Mouse (Mus musculus) kidney, embryonic 15.5 days (tissue): Measurements from ENCODE around the gene Chst12. TPM values are rescaled to one million over a fixed set of nuclear protein-coding genes. Genes with fewer than 3 reads are reported as not detected.

ENCODE experiments used
- ATAC-seq: fragments of 200-750 bp; cut with Nextera tagmentation; replicated peaks from 2 replicates; pipeline ENCODE4 v1.8.0; 2017; ENCODE audit warnings: moderate TSS enrichment; ENCODE audit not compliant: low FRiP score
- H3K27ac ChIP-seq: fragments of 300-500 bp; sonication (generic); 2 replicates; pipeline ENCODE4 v1.5.1; 2015; ENCODE audit warnings: mild to moderate bottlenecking, inconsistent platforms
- H3K27me3 ChIP-seq: fragments of 300-500 bp; sonication (generic); 2 replicates; pipeline ENCODE4 v1.6.1; 2015; ENCODE audit warnings: inconsistent platforms
- H3K36me3 ChIP-seq: fragments of 300-500 bp; sonication (generic); 2 replicates; pipeline ENCODE4 v1.6.1; 2015; ENCODE audit warnings: inconsistent platforms
- H3K4me1 ChIP-seq: fragments of 300-500 bp; sonication (generic); 2 replicates; pipeline ENCODE4 v1.6.1; 2015; ENCODE audit warnings: inconsistent platforms
- H3K4me2 ChIP-seq: fragments of 300-500 bp; sonication (generic); 2 replicates; pipeline ENCODE4 v1.6.1; 2015; ENCODE audit warnings: moderate library complexity, mild to moderate bottlenecking, inconsistent platforms
- H3K4me3 ChIP-seq: fragments of 300-500 bp; sonication (generic); replicated peaks from 2 replicates; pipeline ENCODE4 v1.5.1; 2015; ENCODE audit warnings: mild to moderate bottlenecking, inconsistent platforms
- H3K9ac ChIP-seq: fragments of 300-500 bp; sonication (generic); 2 replicates; pipeline ENCODE4 v1.6.1; 2015; ENCODE audit warnings: mild to moderate bottlenecking, inconsistent platforms
- H3K9me3 ChIP-seq: fragments of 300-500 bp; sonication (generic); replicated peaks from 2 replicates; pipeline ENCODE4 v1.6.1; 2016; ENCODE audit warnings: inconsistent platforms
- WGBS: fragments of 180-500 bp; shearing (Covaris S2); methylation state at CpG from one replicate; pipeline ENCODE4 v1.1.7; 2015; ENCODE audit warnings: mixed read lengths; 5-methylcytosine and 5-hydroxymethylcytosine counted together
- polyA plus RNA-seq: library from polyadenylated mRNA; unstranded; fragments of >200 nt; fragmentation: Nextera tagmentation; extraction: Ambion mirVana; gene quantifications from 2 replicates; pipeline ENCODE4 v1.2.1, GENCODE M21; 2015

Gene Chst12
- polyA plus RNA-seq, 1 experiment from 2014 or later, result 22.4 TPM

DNA sequence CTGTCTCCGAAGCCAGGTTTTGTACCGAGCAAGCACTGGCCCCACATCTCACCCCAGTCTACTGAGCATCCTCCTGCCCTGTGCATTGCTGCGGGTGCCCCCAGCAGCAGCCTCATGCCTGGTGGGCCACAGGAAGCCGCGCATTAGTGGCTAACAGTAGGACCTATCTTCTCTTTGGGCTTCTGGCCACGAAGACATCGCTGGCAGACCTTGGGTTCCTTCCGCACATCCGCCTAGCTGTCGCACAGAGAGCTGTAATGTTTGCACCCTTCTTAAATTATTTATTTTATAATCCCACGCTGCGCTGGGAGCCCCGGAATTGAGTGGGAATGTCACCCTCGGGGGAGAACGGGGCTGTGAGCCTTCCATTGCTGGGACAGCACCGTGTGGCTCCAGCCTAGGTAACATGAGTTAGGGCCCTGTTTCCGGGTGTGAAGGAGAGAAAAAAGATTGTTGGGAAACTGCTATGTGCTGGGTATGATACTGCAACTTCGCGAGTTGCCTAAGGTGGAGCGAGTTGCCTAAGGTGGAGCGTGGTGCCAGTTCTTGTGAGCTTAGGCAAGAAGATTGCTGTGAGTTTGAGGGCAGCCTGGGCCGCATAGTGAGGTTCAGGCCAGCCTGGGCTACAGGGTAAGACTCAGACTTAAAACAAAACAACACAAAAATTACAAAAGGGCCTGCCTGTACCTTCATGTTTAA is 895 bp downstream of the Chst12 start:
- peak overlapping the region; percentile 64 for H3K4me3 ChIP-seq
- no peaks in the 10 kb centered on the region for H3K9me3 ChIP-seq
- WGBS, result 31% methylated on average over 22 of the region's 22 CpGs
- H3K27me3 ChIP-seq, result no peaks in the 10 kb centered on the region
- no peaks in the 10 kb centered on the region for H3K36me3 ChIP-seq
- peak overlapping the region; percentile 69 for H3K9ac ChIP-seq
- peak; percentile 1; the same call in 1 of the 2 replicates for ATAC-seq
- H3K4me1 ChIP-seq, result peaks cover 83% of the 10 kb centered on the region
- H3K27ac ChIP-seq, result peak overlapping the region; percentile 71
- peak overlapping the region; percentile 88 for H3K4me2 ChIP-seq

DNA sequence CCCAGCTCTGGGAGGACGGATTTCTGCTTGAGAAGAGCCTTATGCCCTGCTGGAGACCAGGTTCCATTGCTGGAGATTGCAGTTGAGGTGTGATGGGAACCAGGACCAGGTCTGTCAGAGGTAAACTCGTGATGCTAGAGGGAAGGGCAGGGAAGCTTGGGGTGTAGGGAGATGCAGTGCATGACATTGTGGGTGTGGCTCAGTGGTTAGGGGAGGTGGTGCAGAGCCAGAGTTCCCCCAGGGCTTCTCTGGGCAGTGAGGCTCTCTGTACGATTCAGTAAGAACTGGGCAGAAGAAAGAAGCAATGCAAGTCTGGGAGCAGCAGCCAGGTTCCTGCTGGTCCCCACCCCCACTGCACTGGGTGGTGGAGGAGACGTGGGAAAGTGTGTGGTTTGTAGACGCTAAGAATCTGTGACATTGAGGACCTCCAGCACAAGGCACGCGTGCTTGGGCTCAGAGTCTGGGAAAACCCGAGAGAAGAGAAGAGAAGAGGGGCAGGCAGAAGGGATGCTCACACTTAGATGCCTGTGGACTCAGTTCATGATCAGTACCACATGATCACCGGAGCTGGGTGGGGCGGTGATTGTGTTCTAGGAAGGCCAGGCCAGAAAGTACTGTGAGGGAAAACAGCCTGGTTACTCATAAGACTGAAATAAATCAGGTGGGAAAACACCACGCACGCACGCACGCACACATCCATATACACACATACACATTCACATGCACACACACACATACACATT is 2.3 kb downstream of the Chst12 start:
- 79% methylated on average over 14 of the region's 14 CpGs for WGBS
- no peak overlapping the region for H3K4me3 ChIP-seq

DNA sequence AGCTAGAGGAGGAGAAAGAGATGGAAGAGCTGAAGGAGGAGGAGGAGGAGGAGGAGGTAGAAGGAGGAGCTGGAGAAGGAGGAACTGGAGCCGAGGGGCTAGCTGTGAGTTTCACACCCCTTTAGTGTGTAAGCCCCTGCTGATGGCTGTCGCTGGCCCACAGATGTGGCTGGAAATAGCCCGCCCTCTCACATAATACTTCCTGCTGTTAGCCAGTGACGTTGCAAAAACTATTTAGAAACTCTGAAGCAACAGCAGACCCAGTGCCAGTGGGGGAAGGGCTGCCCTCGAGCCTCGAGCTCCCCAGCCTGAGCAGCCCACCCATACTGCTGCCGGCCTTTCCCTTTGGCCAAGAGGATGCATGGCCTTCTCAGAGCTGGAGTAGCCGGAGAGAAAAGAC is 3.3 kb downstream of the Chst12 start:
- Histone ChIP-seq H3K4me2 (peak overlapping the region; percentile 6; the same call in 1 of the 2 replicates), H3K9ac (peak overlapping the region; percentile 15; the same call in 1 of the 2 replicates), H3K27ac (peak overlapping the region; percentile 48; the same call in 1 of the 2 replicates), H3K36me3 (no peaks in the 10 kb centered on the region), H3K4me3 (no peak overlapping the region), H3K27me3 (no peaks in the 10 kb centered on the region), H3K4me1 (peaks cover 62% of the 10 kb centered on the region), H3K9me3 (no peaks in the 10 kb centered on the region)
- 28% methylated on average over 8 of the region's 8 CpGs for WGBS
- no peak for ATAC-seq

More for the DNA sequence above, 2.3 kb downstream of the Chst12 start:
- H3K27me3 ChIP-seq, result no peaks in the 10 kb centered on the region
- 0 out of 2 replicates have a peak overlapping the region, but pooled peaks have one; percentile 10 for H3K27ac ChIP-seq
- H3K4me2 ChIP-seq, result 0 out of 2 replicates have a peak overlapping the region, but pooled peaks have one; percentile 2
- no peaks in the 10 kb centered on the region for H3K9me3 ChIP-seq
- no peak for ATAC-seq
- H3K4me1 ChIP-seq, result peaks cover 70% of the 10 kb centered on the region
- H3K36me3 ChIP-seq, result no peaks in the 10 kb centered on the region
- no peak overlapping the region for H3K9ac ChIP-seq

DNA sequence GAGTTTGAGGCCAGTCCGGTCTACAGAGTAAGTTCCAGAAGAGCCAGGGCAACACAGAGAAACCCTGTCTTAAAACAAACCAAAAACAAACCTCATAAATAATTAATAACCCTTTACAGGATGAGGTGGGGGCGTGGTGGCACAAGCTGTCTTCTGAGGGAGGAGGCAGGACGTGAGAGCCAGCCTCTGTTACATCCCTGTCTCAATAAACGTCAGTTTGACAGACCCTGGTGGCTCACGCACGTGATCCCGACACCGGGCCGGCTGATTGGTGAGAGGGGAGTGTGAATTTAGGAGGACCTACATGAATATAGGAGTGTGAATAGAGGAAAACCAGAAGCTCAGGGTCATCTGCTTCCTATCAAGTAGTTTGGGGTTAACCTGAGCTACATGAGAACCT is 3.9 kb downstream of the Chst12 start:
- no peaks in the 10 kb centered on the region for H3K27me3 ChIP-seq
- 0 out of 2 replicates have a peak overlapping the region, but pooled peaks have one; percentile 48 for H3K27ac ChIP-seq
- peak overlapping the region; percentile 15; the same call in 1 of the 2 replicates for H3K9ac ChIP-seq
- no peak for ATAC-seq
- peaks cover 66% of the 10 kb centered on the region for H3K4me1 ChIP-seq
- no peaks in the 10 kb centered on the region for H3K36me3 ChIP-seq
- H3K4me3 ChIP-seq, result no peak overlapping the region
- no peaks in the 10 kb centered on the region for H3K9me3 ChIP-seq
- WGBS, result 52% methylated on average over 9 of the region's 9 CpGs
- peak overlapping the region; percentile 6; the same call in 1 of the 2 replicates for H3K4me2 ChIP-seq

DNA sequence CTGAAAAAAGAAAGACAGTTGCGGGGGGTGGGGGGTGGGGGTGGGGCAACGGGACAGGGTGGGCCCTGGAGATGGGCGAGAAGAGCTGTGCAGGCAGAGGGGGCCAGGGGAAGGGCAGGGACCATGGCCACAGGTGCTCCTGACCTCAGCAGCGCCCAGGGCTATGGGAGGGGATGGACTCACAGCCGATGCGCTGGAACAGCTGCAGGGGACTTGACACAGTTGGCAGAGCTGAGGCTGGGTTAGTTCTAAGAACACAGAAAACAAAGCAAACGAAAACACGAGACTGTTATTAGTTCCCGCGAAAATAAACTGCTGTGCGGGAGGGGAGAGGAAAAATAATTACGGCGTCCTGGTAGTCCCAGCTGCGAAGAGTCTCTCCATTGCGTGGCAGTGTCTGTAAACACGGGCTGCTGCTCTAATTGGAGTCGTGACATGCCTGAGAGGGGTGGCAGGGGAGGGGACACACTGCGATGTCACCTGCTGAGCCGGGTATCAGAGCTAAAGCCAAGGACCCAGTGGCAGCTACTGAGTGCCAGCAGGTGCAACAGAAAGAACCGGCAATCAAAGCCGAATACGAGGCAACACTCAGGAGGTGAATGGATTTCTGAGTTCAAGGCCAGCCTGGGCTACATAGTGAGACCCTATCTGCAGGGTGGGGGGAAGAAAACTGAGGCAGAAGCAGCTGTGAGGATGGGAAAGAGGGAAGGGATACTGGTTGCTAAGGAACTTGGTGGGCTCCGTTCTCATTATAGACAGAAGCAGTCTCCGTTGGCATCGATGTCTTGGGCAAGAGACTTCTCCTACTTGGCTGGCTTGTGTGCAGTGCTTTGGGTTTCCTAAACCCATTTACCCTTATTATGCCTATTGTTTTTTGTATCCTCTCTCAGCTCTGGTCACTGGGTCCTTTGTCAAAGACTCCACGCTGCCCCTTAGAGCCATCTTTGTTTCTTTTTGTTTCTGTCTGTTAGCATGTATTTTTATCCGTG is 5.0 kb downstream of the Chst12 start:
- Histone ChIP-seq H3K4me3 (no peak overlapping the region), H3K4me1 (peaks cover 68% of the 10 kb centered on the region), H3K27ac (no peak overlapping the region), H3K27me3 (no peaks in the 10 kb centered on the region), H3K9me3 (no peaks in the 10 kb centered on the region), H3K9ac (no peak overlapping the region), H3K36me3 (no peaks in the 10 kb centered on the region), H3K4me2 (peak overlapping the region; percentile 32)
- ATAC-seq, result no peak
- WGBS, result 40% methylated on average over 27 of the region's 27 CpGs

DNA sequence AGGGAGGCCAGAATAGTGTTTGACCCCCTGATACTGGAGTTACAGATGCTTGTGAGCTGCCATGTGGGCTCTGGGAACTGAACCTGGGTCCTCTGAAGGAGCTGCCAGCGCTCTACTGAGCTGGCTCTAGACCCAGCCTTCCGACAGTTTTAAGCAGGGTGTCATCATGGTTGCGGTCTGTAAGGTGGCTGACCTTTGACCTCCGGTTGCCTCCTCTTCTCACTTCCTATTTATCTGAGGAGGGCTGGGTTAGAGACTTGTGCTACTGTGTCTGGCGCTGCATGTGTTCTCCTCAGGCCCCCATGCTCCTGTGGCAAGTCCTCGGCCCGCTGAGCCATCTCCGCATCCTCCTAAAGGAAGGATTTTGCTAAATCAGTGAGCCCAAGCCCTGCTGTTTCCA is 8.6 kb downstream of the Chst12 start:
- WGBS, result 66% methylated on average over 8 of the region's 8 CpGs
- no peak overlapping the region for H3K27ac ChIP-seq
- ATAC-seq, result no peak

DNA sequence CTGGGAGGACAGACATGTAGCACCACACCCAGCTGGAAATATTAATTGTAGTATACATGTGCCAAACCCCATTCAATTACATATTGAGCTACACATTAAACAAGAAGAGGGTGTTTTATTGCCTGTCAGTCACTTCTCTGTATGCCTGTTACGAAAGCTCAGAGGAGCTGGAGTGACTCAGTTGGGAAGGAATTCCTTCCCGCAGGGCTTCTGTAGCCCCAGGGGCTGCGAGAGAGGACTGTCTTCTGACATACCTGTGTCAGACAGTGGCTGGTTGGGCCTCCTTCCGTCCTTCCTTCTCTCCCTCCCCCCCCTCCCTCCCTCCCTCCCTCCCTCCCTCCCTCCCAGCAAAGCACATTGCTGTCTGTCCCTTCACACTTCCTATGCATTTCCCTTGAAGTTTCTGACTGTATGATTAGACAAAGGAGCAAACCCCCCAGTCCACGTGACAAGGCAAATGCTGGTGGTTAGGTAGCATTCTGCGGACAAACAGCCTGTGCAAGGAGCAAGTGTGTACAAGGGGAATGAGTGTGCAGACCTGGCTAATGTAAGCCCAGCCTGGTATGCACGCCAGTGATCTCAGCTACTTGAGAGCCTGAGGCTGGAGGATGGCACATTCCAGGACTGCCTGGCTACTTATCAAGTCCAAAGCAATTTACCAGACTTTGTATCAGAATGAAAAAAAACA is 9.6 kb downstream of the Chst12 start:
- Histone ChIP-seq H3K27ac (no peak overlapping the region), H3K4me2 (no peak overlapping the region), H3K9ac (no peak overlapping the region), H3K36me3 (no peaks in the 10 kb centered on the region), H3K9me3 (no peaks in the 10 kb centered on the region), H3K27me3 (no peaks in the 10 kb centered on the region), H3K4me3 (no peak overlapping the region), H3K4me1 (peaks cover 48% of the 10 kb centered on the region)
- WGBS, result 51% methylated on average over 7 of the region's 7 CpGs
- ATAC-seq, result no peak

More for the DNA sequence above, 8.6 kb downstream of the Chst12 start:
- Histone ChIP-seq H3K27me3 (no peaks in the 10 kb centered on the region), H3K9me3 (no peaks in the 10 kb centered on the region), H3K4me3 (no peak overlapping the region), H3K9ac (no peak overlapping the region), H3K4me2 (no peak overlapping the region), H3K4me1 (peaks cover 57% of the 10 kb centered on the region), H3K36me3 (no peaks in the 10 kb centered on the region)

DNA sequence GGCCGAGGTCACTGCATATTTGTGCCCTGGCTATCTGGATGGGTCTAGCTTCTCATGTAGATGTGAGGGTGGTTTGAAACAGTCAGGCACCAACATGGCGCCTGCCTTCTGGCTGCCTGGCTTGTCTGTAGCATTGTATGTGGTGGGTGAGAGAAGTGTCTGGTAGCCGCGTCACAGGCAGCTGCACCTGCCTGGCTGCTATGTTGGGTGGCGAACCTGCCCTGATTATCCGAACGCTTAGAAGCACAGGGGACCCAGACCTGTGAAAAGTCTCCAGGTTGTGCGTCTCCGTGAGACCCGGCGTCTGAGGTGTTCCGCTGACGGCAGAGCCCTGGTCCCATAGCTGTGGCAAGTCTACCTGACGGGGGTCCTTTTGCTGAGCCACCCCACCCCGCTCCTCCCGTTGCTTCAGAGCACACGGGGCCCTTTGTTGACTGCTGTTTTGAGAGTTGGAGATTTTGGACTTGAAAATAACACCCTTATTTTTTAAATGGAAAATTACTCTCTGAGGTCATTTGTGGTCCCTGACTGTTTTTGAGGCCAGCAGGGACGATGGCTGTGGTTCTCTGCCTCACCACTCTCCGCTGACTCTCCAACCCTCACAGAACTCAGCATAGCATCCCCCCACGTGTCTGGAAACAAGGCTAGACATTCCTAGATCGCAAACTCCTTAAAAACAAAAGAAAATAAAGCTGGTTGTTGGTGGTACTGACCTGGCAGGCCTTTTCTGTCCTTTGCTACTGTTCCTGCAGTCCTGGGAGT is 12.0 kb downstream of the Chst12 start:
- WGBS, result 75% methylated on average over 21 of the region's 21 CpGs

DNA sequence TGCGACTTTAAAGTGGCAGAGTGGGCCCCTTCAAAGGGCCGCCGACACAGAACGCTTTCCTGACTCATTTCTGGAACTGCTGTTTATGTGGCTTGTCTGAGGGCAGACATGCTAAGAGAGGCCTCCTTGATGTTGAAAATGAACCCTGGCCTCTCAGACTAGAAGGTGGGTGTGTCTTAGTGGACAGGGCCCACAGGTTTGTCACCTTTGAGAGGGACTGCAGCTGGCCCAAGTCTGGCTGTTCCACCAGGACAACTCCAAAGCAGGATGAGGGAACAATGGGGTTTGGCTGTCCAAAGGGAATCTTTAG is 12.5 kb downstream of the Chst12 start:
- H3K4me3 ChIP-seq, result no peak overlapping the region
- H3K4me2 ChIP-seq, result no peak overlapping the region
- ATAC-seq, result no peak
- no peaks in the 10 kb centered on the region for H3K27me3 ChIP-seq
- 41% methylated on average over 4 of the region's 4 CpGs for WGBS
- peaks cover 41% of the 10 kb centered on the region for H3K4me1 ChIP-seq
- peak overlapping the region; percentile 61 for H3K27ac ChIP-seq
- H3K9me3 ChIP-seq, result no peaks in the 10 kb centered on the region
- no peak overlapping the region for H3K9ac ChIP-seq
- 0 out of 2 replicates have a peak, but pooled peaks cover 4% of the 10 kb centered on the region for H3K36me3 ChIP-seq

More for the DNA sequence above, 12.0 kb downstream of the Chst12 start:
- no peak overlapping the region for H3K4me3 ChIP-seq
- ATAC-seq, result peak; percentile 30
- peak overlapping the region; percentile 61 for H3K27ac ChIP-seq
- H3K27me3 ChIP-seq, result no peaks in the 10 kb centered on the region
- no peak overlapping the region for H3K4me2 ChIP-seq
- H3K9ac ChIP-seq, result no peak overlapping the region
- H3K4me1 ChIP-seq, result peaks cover 41% of the 10 kb centered on the region
- H3K36me3 ChIP-seq, result no peaks in the 10 kb centered on the region
- H3K9me3 ChIP-seq, result no peaks in the 10 kb centered on the region

DNA sequence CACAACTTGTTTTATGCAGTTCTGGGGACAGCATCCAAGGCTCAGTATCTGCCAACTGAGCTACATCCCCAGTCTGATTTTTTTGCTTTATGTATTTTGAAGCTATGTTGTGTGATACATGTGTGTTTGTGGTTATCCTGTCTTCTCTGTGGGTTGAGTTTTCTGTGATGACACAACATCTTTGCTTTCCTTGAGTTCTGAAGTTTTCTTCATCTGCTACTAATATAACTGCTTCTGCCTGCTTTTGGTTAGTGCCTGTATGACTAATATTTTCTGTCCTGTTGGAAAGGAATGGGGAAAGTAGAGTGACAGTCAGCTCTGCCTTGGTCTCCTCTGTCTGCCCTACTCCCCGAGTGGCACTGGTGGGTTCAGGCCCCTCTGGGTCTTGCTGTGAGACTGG is 15.8 kb downstream of the Chst12 start:
- ATAC-seq, result no peak
- H3K4me2 ChIP-seq, result no peak overlapping the region
- no peak overlapping the region for H3K4me3 ChIP-seq
- H3K27ac ChIP-seq, result no peak overlapping the region
- 89% methylated on average over 1 of the region's 1 CpGs for WGBS
- H3K9me3 ChIP-seq, result 0 out of 2 replicates have a peak, but pooled peaks cover 4% of the 10 kb centered on the region
- peaks cover 37% of the 10 kb centered on the region for H3K36me3 ChIP-seq
- H3K27me3 ChIP-seq, result no peaks in the 10 kb centered on the region
- no peak overlapping the region for H3K9ac ChIP-seq
- H3K4me1 ChIP-seq, result peaks cover 23% of the 10 kb centered on the region
